Mouse (Mus musculus) liver, adult 2 months (tissue): ENCODE measurements at regions not wholly inside any gene's neighbourhood (a gene's known extent, or its start where the extent isn't known, plus 50 kb on each side); places are given as distances from the start of the nearest gene placed in this dataset.

Experiments used
- CTCF ChIP-seq: fragments of 200-500 bp; IDR thresholded peaks from 2 replicates; pipeline ENCODE4 v1.5.1; 2011; ENCODE audit warnings: low read depth, low read length, control low read depth
- POLR2A ChIP-seq: fragments of 200-500 bp; IDR thresholded peaks from 2 replicates; pipeline ENCODE4 v1.6.1; 2011; ENCODE audit warnings: low read length, control low read depth; ENCODE audit not compliant: insufficient read depth; ENCODE audit errors: extremely low read depth

DNA sequence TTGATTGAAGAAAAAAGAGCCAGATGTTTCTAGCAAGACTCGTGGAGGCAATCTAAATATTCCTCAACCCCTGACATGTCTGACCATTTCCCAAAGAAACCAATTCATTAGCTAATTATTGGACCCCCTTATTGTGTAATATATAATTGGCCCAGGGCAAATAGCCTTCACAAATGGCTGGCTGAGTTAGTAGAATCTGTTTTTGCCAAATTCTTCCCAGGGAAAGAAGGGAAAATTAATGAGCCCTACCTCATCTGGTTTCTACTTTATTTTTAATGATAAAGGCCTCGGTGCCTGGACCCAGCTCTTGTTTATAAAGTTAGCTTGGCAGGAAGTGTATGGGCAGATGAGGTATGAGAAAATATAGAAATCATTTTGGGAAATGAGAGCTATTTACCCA, 428.5 kb downstream of the Etnk1 start:
- TF ChIP-seq CTCF (no peak), POLR2A (no peak)
